Mouse (Mus musculus): ENCODE data around the gene Tmem116. TPM values are rescaled to one million over a fixed set of nuclear protein-coding genes. Genes with fewer than 3 reads are reported as not detected.
A peak's percentile ranks its signal among the peaks of the same experiment; 100 is the strongest.
"Not testable (repeated sequence)": the region's sequence is repeated elsewhere in the genome, so short reads cannot be mapped to it uniquely, and the experiment has no call there.

The Tmem116 gene
- polyA plus RNA-seq, 1 experiment from 2014 or later: 2.0 TPM

DNA sequence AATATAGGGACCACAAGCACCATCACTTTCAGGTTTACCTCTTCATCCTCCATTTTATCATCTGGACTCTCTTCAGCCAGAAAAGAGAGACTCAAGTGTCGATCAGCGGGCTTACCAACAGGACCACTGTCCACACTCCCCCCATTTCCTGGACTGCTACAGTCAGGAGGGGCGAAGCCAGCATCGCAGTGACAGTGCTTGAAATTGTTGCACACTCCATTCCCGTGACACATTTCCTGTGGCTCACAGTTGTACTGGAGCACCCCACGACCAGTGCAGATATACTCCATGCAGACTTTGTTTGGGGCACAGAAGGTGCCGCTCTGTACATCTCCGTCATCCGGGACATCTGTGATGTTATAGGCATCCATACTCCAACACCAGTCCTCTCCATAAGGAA lies 67.3 kb downstream of the Tmem116 start:
- no peak for DNase-seq
- H3K9ac ChIP-seq: no peak overlapping the region
- H3K27ac ChIP-seq (ENCODE audit: low read depth): no peak overlapping the region
- 87% methylated on average over 9 of the region's 9 CpGs for WGBS
- ATAC-seq (ENCODE audit: insufficient read depth): no peak
- H3K36me3 ChIP-seq (ENCODE audit: insufficient read depth): peaks cover 40% of the 10 kb centered on the region
- H3K4me2 ChIP-seq: no peak overlapping the region
- no peaks in the 10 kb centered on the region for H3K9me3 ChIP-seq (ENCODE audit: low read depth, low read length)
- no peaks in the 10 kb centered on the region for H3K27me3 ChIP-seq (ENCODE audit: insufficient read depth, low read length)
- H3K4me3 ChIP-seq (ENCODE audit: low read depth, low read length): no peak overlapping the region
- no peak for TF ChIP-seq CTCF (IDR thresholded peaks at IDR 0.05; ENCODE audit: low read depth)
- no peaks in the 10 kb centered on the region for H3K4me1 ChIP-seq (ENCODE audit: insufficient read depth)

DNA sequence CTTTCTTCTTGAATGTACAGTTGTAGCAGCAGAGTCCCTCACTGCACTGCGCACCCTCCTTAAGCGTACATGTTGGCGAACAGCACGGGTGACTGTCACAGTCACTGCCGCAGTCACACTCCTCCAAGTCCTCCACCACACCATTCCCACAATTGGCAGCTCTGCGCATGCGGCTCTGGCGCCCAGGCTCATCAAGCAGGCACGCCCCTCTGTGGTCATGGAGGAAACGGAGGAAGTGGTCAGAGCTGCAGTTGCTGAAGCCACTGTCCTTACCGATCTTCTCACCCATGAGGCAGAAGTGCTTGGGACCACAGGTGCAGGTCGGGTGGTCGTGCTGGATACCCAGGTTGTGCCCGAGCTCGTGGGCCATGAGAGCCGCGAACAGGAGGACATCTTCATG lies 68.1 kb downstream of the Tmem116 start:
- not testable (repeated sequence) for H3K9me3 ChIP-seq (ENCODE audit: low read depth, low read length); ATAC-seq (ENCODE audit: insufficient read depth); H3K4me1 ChIP-seq (ENCODE audit: insufficient read depth); H3K27ac ChIP-seq (ENCODE audit: low read depth); H3K9ac ChIP-seq; H3K4me3 ChIP-seq (ENCODE audit: low read depth, low read length); DNase-seq; H3K4me2 ChIP-seq; H3K27me3 ChIP-seq (ENCODE audit: insufficient read depth, low read length)
- peaks cover 47% of the 10 kb centered on the region for H3K36me3 ChIP-seq (ENCODE audit: insufficient read depth)
- WGBS: 88% methylated on average over 10 of the region's 17 CpGs

DNA sequence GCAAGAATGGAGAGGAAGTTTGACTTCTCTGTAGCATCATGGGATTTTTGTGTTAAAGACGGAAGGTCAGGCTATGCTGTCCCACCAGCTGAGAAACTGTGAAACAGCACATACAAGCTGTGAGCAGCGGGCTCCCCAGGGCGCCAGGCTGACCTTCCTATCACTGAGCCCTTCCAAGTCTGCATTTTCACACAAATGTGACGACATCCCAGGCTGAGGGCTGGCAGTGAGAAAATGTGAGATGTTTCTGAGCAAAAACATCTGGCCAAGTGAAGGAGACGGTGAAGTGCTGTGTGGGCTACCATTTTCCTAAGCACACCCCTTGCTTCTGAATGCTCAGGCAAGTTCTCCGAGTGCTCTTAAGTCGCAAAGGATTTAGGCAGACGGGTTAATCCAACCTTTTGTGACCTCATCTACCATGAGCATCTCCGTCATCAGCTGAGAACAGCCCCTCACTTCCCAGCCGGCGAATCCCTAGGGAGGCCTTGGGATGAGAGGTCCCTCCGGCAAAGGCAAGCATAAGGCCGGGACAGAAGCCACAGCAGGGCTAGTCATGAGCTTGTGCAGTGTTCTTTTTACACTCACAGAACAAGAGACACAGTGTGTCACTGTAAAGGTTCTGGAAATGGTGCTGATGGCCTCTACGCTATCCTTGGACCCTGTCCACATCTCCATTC lies 74.2 kb downstream of the Tmem116 start:
- no peaks in the 10 kb centered on the region for H3K9me3 ChIP-seq (ENCODE audit: low read depth, low read length)
- ATAC-seq (ENCODE audit: insufficient read depth): peak; percentile 78
- H3K36me3 ChIP-seq (ENCODE audit: insufficient read depth): peaks cover 84% of the 10 kb centered on the region
- no peak for TF ChIP-seq CTCF (IDR thresholded peaks at IDR 0.05; ENCODE audit: low read depth)
- WGBS: 62% methylated on average over 14 of the region's 14 CpGs
- H3K4me2 ChIP-seq: no peak overlapping the region
- H3K4me3 ChIP-seq (ENCODE audit: low read depth, low read length): no peak overlapping the region
- no peak overlapping the region for H3K9ac ChIP-seq
- no peak overlapping the region for H3K27ac ChIP-seq (ENCODE audit: low read depth)
- no peaks in the 10 kb centered on the region for H3K27me3 ChIP-seq (ENCODE audit: insufficient read depth, low read length)
- no peaks in the 10 kb centered on the region for H3K4me1 ChIP-seq (ENCODE audit: insufficient read depth)
- DNase-seq: peak; percentile 79

DNA sequence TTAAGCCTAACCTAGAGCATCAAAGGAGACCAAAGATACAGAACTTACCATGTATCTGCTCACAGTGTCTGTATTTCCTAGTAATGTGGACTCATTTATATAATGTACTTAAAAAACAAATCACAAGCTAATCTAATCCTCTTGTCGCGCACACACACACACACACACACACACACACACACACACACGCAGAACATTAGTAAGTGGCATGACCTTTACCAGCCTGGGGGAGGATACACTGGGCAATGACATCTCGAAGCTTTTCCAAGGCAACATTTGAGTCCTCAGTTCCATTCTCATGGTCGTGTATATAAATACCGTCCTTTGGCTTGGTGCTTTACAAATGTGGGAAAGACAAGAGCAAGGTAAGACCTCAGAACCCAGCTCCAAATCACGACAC lies 74.8 kb downstream of the Tmem116 start:
- no peak overlapping the region for H3K4me2 ChIP-seq

DNA sequence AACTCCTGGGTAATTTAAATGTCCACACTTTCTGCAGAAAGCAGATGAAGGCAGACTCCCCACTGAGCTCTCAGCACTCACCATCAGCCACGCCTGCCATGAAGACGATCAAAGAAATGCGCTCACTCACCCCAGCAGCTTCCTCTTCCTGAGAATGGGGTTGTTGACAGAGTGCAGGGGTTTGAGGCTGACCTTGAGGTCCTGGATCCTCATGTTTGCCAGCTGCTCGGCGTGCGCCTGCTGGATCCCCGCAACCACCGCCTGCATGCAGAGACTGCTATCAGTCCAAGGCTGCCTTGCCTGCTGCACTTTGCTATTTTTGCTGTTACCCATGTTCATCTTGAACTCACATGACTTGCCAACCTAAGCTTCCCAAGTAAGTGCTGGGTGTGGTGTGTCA lies 75.3 kb downstream of the Tmem116 start:
- WGBS: 46% methylated on average over 8 of the region's 8 CpGs
- H3K36me3 ChIP-seq (ENCODE audit: insufficient read depth): peaks cover 83% of the 10 kb centered on the region
- peak; percentile 70 for ATAC-seq (ENCODE audit: insufficient read depth)

More for the DNA sequence above, 74.8 kb downstream of the Tmem116 start:
- no peak overlapping the region for H3K9ac ChIP-seq
- no peak for TF ChIP-seq CTCF (IDR thresholded peaks at IDR 0.05; ENCODE audit: low read depth)
- no peak overlapping the region for H3K4me3 ChIP-seq (ENCODE audit: low read depth, low read length)
- H3K9me3 ChIP-seq (ENCODE audit: low read depth, low read length): no peaks in the 10 kb centered on the region
- WGBS: 66% methylated on average over 7 of the region's 7 CpGs
- DNase-seq: no peak
- peaks cover 84% of the 10 kb centered on the region for H3K36me3 ChIP-seq (ENCODE audit: insufficient read depth)
- ATAC-seq (ENCODE audit: insufficient read depth): no peak
- no peaks in the 10 kb centered on the region for H3K27me3 ChIP-seq (ENCODE audit: insufficient read depth, low read length)
- H3K27ac ChIP-seq (ENCODE audit: low read depth): no peak overlapping the region
- H3K4me1 ChIP-seq (ENCODE audit: insufficient read depth): no peaks in the 10 kb centered on the region

DNA sequence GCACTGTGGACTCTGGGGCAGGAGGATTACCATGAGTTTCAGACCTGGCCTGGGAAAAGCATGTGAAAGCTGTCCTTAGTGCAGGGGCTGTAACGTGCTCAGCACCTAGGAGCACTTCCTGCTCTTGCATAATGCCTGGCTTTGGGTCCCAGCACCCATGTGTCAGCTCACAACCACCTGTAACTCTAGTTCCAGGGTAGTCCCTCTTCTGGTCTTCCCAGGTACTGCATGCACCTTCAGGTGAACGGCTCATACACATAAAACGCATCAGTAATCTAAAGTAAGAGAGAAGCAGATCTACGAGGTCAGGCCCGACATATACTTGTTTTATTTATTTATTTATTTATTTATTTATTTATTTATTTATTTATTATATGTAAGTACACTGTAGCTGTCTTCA lies 82.8 kb downstream of the Tmem116 start:
- Histone ChIP-seq H3K36me3 (ENCODE audit: insufficient read depth) (peaks cover 85% of the 10 kb centered on the region), H3K9me3 (ENCODE audit: low read depth, low read length) (no peaks in the 10 kb centered on the region), H3K27ac (ENCODE audit: low read depth) (no peak overlapping the region), H3K27me3 (ENCODE audit: insufficient read depth, low read length) (no peaks in the 10 kb centered on the region), H3K4me1 (ENCODE audit: insufficient read depth) (no peaks in the 10 kb centered on the region), H3K9ac (no peak overlapping the region), H3K4me3 (ENCODE audit: low read depth, low read length) (no peak overlapping the region), H3K4me2 (no peak overlapping the region)
- ATAC-seq (ENCODE audit: insufficient read depth) (no peak), DNase-seq (peak; percentile 14)
- WGBS: 93% methylated on average over 5 of the region's 5 CpGs
- peak; percentile 60 for TF ChIP-seq CTCF (IDR thresholded peaks at IDR 0.05; ENCODE audit: low read depth)

More for the DNA sequence above, 75.3 kb downstream of the Tmem116 start:
- no peaks in the 10 kb centered on the region for H3K27me3 ChIP-seq (ENCODE audit: insufficient read depth, low read length)
- no peaks in the 10 kb centered on the region for H3K4me1 ChIP-seq (ENCODE audit: insufficient read depth)
- no peak overlapping the region for H3K27ac ChIP-seq (ENCODE audit: low read depth)
- no peak for TF ChIP-seq CTCF (IDR thresholded peaks at IDR 0.05; ENCODE audit: low read depth)
- no peaks in the 10 kb centered on the region for H3K9me3 ChIP-seq (ENCODE audit: low read depth, low read length)
- peak; percentile 60 for DNase-seq
- H3K4me3 ChIP-seq (ENCODE audit: low read depth, low read length): no peak overlapping the region
- H3K4me2 ChIP-seq: no peak overlapping the region
- no peak overlapping the region for H3K9ac ChIP-seq

DNA sequence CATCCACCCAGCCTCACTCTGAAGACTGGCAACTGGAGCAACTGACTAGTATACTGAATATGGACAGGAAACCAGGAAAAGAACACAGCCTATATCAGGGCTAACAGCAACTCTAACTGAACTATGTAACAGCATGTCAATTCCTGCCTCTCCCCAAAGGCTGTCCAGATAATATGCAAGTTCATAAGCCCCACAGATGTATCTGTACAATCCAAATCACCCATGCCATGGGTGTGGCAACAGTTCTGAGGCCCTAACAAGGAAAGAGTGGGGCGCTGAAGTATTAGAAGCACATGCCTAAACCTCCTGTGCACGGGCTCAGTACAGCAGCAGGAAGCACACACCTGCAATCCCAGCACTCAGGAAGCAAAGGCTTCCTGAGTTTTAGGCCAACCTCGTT lies 83.4 kb downstream of the Tmem116 start:
- H3K36me3 ChIP-seq (ENCODE audit: insufficient read depth): peaks cover 79% of the 10 kb centered on the region
- DNase-seq (no peak), ATAC-seq (ENCODE audit: insufficient read depth) (no peak)
- 88% methylated on average over 3 of the region's 3 CpGs for WGBS
- H3K9ac ChIP-seq: no peak overlapping the region
- H3K4me3 ChIP-seq (ENCODE audit: low read depth, low read length): no peak overlapping the region
- H3K27me3 ChIP-seq (ENCODE audit: insufficient read depth, low read length): no peaks in the 10 kb centered on the region
- no peak for TF ChIP-seq CTCF (IDR thresholded peaks at IDR 0.05; ENCODE audit: low read depth)
- H3K4me2 ChIP-seq: no peak overlapping the region
- H3K9me3 ChIP-seq (ENCODE audit: low read depth, low read length): no peaks in the 10 kb centered on the region
- H3K27ac ChIP-seq (ENCODE audit: low read depth): no peak overlapping the region
- H3K4me1 ChIP-seq (ENCODE audit: insufficient read depth): no peaks in the 10 kb centered on the region
